Mouse (Mus musculus): Measurements from ENCODE around the gene Snx33. TPM values are rescaled to one million over a fixed set of nuclear protein-coding genes. Genes with fewer than 3 reads are reported as not detected.

Gene Snx33
- 11.3 TPM for polyA plus RNA-seq (2014; fragmentation: Illumina TruSeq; extraction: RNeasy Lipid Tissue Mini Kit (QIAGEN cat#74804); ENCODE audit: insufficient read depth, low read depth, low replicate concordance)

GRCm38 (mm10) chr9:56928041-56928811 is at the start of gene Snx33:
Gene Snx33, minus strand, starts transcription at chr9:56928371.

GRCm38 (mm10) chr9:56950414-56951400 is 22.5 kb upstream of the Snx33 start, which contains the start of gene Snupn:
Gene Snupn, plus strand, starts transcription at chr9:56950878.

GRCm38 (mm10) chr9:56937223-56938160 is 9.3 kb upstream of the Snx33 start, which contains the start of gene Imp3:
Gene Imp3, plus strand, starts transcription at chr9:56937475.

Other genes starting within 250 kb of the Snx33 start
- 0.58 TPM for gene Lingo1, start 131.9 kb downstream of the Snx33 start, polyA plus RNA-seq (2014; fragmentation: Illumina TruSeq; extraction: RNeasy Lipid Tissue Mini Kit (QIAGEN cat#74804); ENCODE audit: insufficient read depth, low read depth, low replicate concordance)
- gene Odf3l1, start 63.7 kb downstream of the Snx33 start, polyA plus RNA-seq (2014; fragmentation: Illumina TruSeq; extraction: RNeasy Lipid Tissue Mini Kit (QIAGEN cat#74804); ENCODE audit: insufficient read depth, low read depth, low replicate concordance): not detected
- 7.1 TPM for gene Cspg4, start 63.3 kb downstream of the Snx33 start, polyA plus RNA-seq (2014; fragmentation: Illumina TruSeq; extraction: RNeasy Lipid Tissue Mini Kit (QIAGEN cat#74804); ENCODE audit: insufficient read depth, low read depth, low replicate concordance)
- gene Imp3, start 9.1 kb upstream of the Snx33 start, polyA plus RNA-seq (2014; fragmentation: Illumina TruSeq; extraction: RNeasy Lipid Tissue Mini Kit (QIAGEN cat#74804); ENCODE audit: insufficient read depth, low read depth, low replicate concordance): 99.3 TPM
- gene Snupn, start 22.5 kb upstream of the Snx33 start, polyA plus RNA-seq (2014; fragmentation: Illumina TruSeq; extraction: RNeasy Lipid Tissue Mini Kit (QIAGEN cat#74804); ENCODE audit: insufficient read depth, low read depth, low replicate concordance): 11.3 TPM
- 15.0 TPM for gene Ptpn9, start 66.6 kb upstream of the Snx33 start, polyA plus RNA-seq (2014; fragmentation: Illumina TruSeq; extraction: RNeasy Lipid Tissue Mini Kit (QIAGEN cat#74804); ENCODE audit: insufficient read depth, low read depth, low replicate concordance)
- gene Sin3a, start 143.7 kb upstream of the Snx33 start, polyA plus RNA-seq (2014; fragmentation: Illumina TruSeq; extraction: RNeasy Lipid Tissue Mini Kit (QIAGEN cat#74804); ENCODE audit: insufficient read depth, low read depth, low replicate concordance): 13.1 TPM
- gene Man2c1, start 202.3 kb upstream of the Snx33 start, polyA plus RNA-seq (2014; fragmentation: Illumina TruSeq; extraction: RNeasy Lipid Tissue Mini Kit (QIAGEN cat#74804); ENCODE audit: insufficient read depth, low read depth, low replicate concordance): 46.6 TPM
- 5.2 TPM for gene Neil1, start 219.9 kb upstream of the Snx33 start, polyA plus RNA-seq (2014; fragmentation: Illumina TruSeq; extraction: RNeasy Lipid Tissue Mini Kit (QIAGEN cat#74804); ENCODE audit: insufficient read depth, low read depth, low replicate concordance)
- 52.7 TPM for gene Commd4, start 230.0 kb upstream of the Snx33 start, polyA plus RNA-seq (2014; fragmentation: Illumina TruSeq; extraction: RNeasy Lipid Tissue Mini Kit (QIAGEN cat#74804); ENCODE audit: insufficient read depth, low read depth, low replicate concordance)

Measured in lung, adult 10 weeks (tissue).